Mouse (Mus musculus): ENCODE data around the gene Olfr119.
"Not testable (repeated sequence)": the region's sequence is repeated elsewhere in the genome, so short reads cannot be mapped to it uniquely, and the experiment has no call there.

Olfr119 gene

GRCm38 (mm10) chr17:37696264-37696663, at the start of gene Olfr119:
Gene Olfr119, plus strand, starts transcription at chr17:37696564.
- not testable (repeated sequence) for DNase-seq (ENCODE audit: low read depth, low spot score)

- no peak for DNase-seq (ENCODE audit: low read depth, low spot score)
These were observed 32.7 kb upstream of the Olfr119 start, which contains the start of gene Olfr117 for GRCm38 (mm10) chr17:37663682-37664081. Gene Olfr117, minus strand, starts transcription at chr17:37663782.

- DNase-seq (ENCODE audit: low read depth, low spot score) = no peak
These were observed 29.7 kb upstream of the Olfr119 start, which contains the start of gene Olfr118 for GRCm38 (mm10) chr17:37666688-37667087. Gene Olfr118, plus strand, starts transcription at chr17:37666988.

DNA sequence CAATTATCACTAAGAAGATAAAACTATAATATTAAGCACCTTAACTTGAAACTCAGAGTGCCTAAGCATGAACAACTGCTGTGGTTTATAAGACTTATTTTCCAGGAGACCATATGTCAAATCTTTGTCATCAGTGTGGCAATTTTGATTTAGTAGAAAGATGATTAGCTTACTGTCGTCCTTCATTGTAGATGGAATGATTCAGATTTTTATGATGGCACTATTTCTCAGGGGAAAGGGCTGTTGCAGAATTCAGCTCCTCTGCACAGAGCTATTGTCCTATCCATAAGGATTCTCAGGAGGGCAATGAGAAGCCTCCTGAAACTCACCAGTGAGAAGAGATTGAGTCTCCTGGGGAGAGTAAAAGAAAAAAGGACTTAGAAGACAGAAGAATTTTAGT, 25.1 kb downstream of the Olfr119 start, which contains the start of gene Olfr120:
Gene Olfr120 (plus strand): TSS at position 301 of the 400 bp plus-strand sequence.
- DNase-seq (ENCODE audit: low read depth, low spot score) = no peak

DNA sequence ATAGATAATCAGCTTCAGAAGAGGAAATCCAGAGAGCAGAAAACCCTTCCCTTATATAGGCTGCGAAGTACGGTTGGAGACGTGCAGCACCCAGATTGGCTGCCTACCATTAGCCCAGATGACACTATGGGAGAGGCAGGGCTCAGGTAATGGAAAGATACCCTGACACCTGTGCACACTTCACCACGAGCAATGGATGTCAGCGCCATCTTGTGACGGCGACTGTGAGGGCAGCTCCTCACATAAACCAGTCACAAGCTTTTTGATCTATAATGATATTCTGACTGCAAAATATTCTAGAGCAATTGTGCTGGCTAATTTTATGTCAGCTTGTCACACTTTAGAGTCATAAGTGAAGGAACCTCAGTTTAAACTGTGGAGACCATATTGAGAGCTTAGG, 41.7 kb downstream of the Olfr119 start:
- no peak for DNase-seq (ENCODE audit: low read depth, low spot score)
